Mouse (Mus musculus): ENCODE results near the gene Olfr1380.
"Not testable (repeated sequence)": the region's sequence is repeated elsewhere in the genome, so short reads cannot be mapped to it uniquely, and the experiment has no call there.

Olfr1380 gene

DNA sequence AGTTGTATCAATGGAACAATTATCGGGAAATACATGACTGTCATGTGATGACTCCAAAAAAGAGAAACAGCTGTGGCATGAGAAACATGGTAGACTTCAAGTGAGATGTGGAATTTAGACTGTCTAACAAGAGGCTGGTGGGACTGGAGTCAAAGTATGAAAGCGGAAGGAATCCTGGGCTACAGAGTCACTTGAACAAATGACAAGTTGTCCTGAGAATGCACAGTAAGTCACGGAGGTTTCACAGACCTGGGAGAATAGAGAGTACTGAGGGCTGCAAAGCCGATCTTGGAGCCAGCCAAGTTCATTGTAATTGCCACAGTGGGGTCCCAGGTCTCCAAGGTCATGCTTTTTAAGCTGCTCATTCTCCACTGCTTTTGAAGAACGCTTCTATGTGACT lies at the start of gene Olfr1380:
Olfr1380 (plus strand) TSS at position 301 of the 400 bp plus-strand sequence.
- not testable (repeated sequence) for DNase-seq

GRCm38 (mm10) chr11:49518086-49518485 lies 38.6 kb upstream of the Olfr1380 start:
- DNase-seq, result no peak

- no peak for DNase-seq
Observed at GRCm38 (mm10) chr11:49519348-49519747, 37.3 kb upstream of the Olfr1380 start, which contains the start of gene Olfr1383. Olfr1383 (plus strand) TSS chr11:49519648.

DNA sequence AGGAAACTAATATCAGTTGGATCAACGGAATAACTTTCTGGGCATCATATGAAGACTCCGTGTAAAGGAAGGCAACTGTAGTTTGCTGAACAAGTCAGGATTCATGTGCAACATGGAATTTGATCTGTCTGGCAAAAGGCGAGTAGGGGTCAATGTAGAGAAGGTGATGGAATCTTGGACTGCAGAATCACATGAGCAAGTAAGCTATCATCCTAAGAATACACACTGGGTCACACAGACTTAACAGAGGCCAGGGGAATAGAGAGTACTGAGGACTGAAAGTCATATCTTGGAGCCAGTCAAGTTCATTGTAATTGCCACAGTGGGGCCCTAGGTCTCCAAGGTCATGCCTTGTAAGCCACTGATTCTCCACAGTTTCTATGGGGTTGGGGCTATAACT lies 28.7 kb upstream of the Olfr1380 start, which contains the start of gene Olfr1382:
Olfr1382 (plus strand) TSS at position 301 of the 400 bp plus-strand sequence.
- no peak for DNase-seq

- no peak for DNase-seq
Observed at GRCm38 (mm10) chr11:49532761-49533160, 23.9 kb upstream of the Olfr1380 start.

- not testable (repeated sequence) for DNase-seq
Observed at GRCm38 (mm10) chr11:49536631-49537030, 20.0 kb upstream of the Olfr1380 start.

- DNase-seq, result not testable (repeated sequence)
Observed at GRCm38 (mm10) chr11:49543149-49543548, 13.5 kb upstream of the Olfr1380 start, which contains the start of gene Olfr1381. Olfr1381 (plus strand) TSS chr11:49543449.

DNA sequence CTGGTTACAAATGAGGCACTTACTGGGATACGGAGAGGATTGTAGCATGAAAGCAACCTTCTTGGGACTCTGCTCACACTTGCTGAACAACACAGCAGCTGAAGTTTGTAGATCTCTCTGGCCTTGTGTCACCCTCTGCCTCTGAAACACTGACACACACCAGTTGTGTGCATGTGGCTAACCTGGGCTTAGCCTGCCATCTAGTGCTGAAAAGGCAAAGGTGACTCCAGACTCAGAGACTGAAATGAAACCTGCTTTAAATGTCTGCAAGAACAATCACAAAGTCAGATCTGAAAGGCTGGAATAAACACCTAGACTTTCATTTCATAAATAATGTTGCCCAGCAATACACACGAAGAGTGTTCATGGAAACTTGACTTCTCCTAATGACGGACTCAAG lies 2.6 kb upstream of the Olfr1380 start:
- not testable (repeated sequence) for DNase-seq

DNA sequence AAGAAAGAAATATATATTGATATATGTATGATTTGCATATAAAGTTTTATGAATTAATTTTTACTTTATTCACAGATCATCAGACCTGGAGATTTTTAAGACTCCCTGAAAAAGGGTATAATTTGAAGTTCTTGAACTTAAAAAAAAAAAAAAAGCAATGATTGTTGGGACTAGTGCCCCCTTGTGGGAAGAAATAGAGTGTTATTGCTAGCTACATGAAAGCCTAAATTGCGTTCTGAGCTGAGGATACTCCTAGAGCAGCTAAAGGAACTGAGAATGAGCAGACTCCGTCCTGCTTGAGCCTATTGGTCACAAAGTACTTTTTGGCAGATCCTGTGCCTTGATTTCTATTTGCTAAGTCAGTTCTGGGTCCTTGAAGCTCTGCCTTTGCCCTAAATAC lies 18.4 kb downstream of the Olfr1380 start:
- not testable (repeated sequence) for DNase-seq

DNA sequence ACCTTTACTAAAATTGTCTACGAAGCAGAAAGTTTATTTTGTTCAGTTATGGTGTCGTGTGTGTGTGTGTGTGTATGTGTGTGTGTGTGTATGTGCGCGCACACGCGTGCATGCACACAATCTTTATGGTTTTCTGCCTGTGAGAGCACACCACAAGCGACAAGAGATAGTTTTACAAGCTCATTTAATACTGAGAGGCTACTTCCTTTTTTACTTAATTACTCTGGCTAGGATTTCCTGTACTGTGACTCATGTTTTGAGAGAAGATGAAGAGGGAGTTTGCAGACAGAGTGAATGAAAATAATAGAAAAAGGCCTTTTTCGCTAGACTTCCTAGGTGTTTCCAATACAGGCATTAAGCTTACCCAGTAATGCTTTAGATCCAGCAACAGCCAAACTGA lies 23.8 kb downstream of the Olfr1380 start:
- DNase-seq, result not testable (repeated sequence)

GRCm38 (mm10) chr11:49590213-49590612 lies 33.5 kb downstream of the Olfr1380 start:
- no peak for DNase-seq

- not testable (repeated sequence) for DNase-seq
Observed at GRCm38 (mm10) chr11:49597149-49597548, 40.5 kb downstream of the Olfr1380 start.

GRCm38 (mm10) chr11:49608306-49608705 lies 51.6 kb downstream of the Olfr1380 start:
- not testable (repeated sequence) for DNase-seq

GRCm38 (mm10) chr11:49608938-49609867 lies 52.5 kb downstream of the Olfr1380 start, which contains the start of gene Flt4:
Flt4 (plus strand) TSS chr11:49609263.
- not testable (repeated sequence) for DNase-seq

DNA sequence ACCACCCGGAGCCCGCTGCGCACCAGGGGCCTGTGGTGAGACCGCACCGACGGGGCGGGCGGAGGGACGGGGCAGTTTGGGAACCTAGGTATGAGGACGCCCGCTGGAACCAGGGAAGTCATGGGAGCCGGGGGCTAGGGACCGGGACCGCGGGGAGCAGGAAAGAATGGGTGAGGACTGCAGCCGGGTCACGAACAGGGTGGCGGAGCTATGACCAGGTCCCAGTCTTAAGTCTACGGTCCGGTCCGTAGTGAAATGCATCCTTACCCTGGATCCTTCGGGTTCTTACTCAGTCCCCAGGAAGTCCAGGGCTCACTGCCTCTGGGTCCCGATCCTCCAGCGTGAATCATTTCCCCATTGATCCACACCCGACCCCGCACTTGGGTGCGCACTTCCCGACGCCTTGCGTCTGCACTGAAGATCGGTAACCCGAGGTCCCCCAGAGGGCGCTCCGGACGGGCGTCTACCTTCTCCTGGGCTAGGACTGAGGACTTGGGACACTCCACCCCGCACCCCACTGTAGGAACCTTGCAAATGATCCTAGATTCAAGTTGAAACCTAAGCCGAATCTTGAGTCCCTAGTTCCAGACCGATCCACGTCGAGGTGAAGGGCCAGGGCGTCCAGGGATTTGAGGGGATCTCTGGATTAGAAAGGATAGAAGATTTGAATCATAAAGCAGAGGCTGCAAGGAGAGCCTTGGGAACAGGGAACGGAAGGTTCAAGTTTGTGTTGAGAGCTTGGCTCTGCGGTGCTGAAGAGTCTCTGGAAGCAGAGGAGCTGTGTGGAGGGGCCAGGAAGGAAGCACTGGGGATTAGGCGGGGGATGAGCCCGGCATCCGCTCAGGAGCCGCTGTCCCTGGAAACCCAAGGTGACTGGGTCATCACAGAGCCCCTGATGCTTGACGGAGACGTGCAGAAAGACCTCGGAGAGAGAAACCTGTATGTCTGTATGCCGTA lies 53.5 kb downstream of the Olfr1380 start:
- not testable (repeated sequence) for DNase-seq

DNA sequence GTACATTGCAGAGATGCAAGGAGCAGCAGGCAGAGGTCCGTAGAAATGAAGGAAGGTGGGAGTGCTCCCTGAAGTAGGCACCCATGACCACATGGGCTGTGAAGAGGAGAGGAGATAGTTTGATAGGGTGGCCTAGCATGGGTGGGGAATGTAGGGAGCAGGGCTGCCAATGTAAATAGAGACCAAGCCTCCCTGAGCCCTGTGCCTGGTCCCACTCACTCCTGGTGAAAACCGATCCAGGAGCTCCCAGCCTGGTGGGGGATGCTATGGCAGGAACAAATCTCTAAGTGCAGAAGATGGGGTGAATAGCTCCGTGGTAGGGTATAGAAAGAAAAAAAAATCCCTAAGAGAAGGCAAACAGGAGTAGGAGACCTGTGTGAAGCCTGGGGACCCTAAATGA lies 54.7 kb downstream of the Olfr1380 start:
- not testable (repeated sequence) for DNase-seq

GRCm38 (mm10) chr11:49612154-49612553 lies 55.5 kb downstream of the Olfr1380 start:
- no peak for DNase-seq

DNA sequence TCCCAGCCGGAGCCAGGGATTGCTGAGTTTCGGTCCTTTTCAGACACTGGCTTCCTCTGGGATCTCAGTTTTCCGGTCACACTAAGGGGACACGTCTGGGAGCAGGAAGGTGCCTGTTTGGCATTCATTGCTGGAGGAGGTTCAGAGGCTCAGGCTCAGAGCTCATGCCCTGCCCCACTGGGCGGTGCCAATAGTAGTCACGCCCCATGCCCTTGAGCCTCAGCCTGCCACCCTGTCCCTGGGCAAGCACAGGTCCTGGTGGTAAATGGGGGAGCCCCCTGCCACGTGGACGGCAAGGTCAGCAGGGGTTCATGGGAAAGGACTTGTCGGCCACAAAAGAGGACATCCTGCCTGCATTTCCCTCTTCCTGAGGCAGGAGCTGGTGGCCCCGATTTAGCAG lies 56.7 kb downstream of the Olfr1380 start:
- peak; percentile 39 for DNase-seq

Data from liver (tissue).